Mouse (Mus musculus) forebrain, embryonic 13.5 days (tissue): ENCODE data around the gene Pdss2. TPM values are rescaled to one million over a fixed set of nuclear protein-coding genes. Genes with fewer than 3 reads are reported as not detected.
"Not testable (repeated sequence)": the region's sequence is repeated elsewhere in the genome, so short reads cannot be mapped to it uniquely, and the experiment has no call there.

Experiments
- ATAC-seq: fragments of 200-750 bp; cut with Nextera tagmentation; 2 replicates; pipeline ENCODE4 v1.8.0; 2017
- H3K27ac ChIP-seq: fragments of 300-500 bp; sonication (generic); 2 replicates; pipeline ENCODE4 v1.5.1; 2015; ENCODE audit warnings: inconsistent platforms, mild to moderate bottlenecking, moderate library complexity
- H3K27me3 ChIP-seq: fragments of 300-500 bp; sonication (generic); 2 replicates; pipeline ENCODE4 v1.6.1; 2015; ENCODE audit warnings: mild to moderate bottlenecking, inconsistent platforms
- H3K36me3 ChIP-seq: fragments of 300-500 bp; sonication (generic); 2 replicates; pipeline ENCODE4 v1.6.1; 2015; ENCODE audit warnings: mild to moderate bottlenecking, inconsistent platforms; ENCODE audit not compliant: poor library complexity, severe bottlenecking
- H3K4me1 ChIP-seq: fragments of 300-500 bp; sonication (generic); 2 replicates; pipeline ENCODE4 v1.6.1; 2015; ENCODE audit warnings: inconsistent platforms
- H3K4me2 ChIP-seq: fragments of 300-500 bp; sonication (generic); 2 replicates; pipeline ENCODE4 v1.6.1; 2015; ENCODE audit warnings: inconsistent platforms, mild to moderate bottlenecking, moderate library complexity
- H3K4me3 ChIP-seq: fragments of 300-500 bp; sonication (generic); 2 replicates; pipeline ENCODE4 v1.5.1; 2015; ENCODE audit warnings: mild to moderate bottlenecking, inconsistent platforms
- H3K9ac ChIP-seq: fragments of 300-500 bp; sonication (generic); 2 replicates; pipeline ENCODE4 v1.6.1; 2015; ENCODE audit warnings: mild to moderate bottlenecking, inconsistent platforms
- H3K9me3 ChIP-seq: fragments of 300-500 bp; sonication (generic); replicated peaks from 2 replicates; pipeline ENCODE4 v1.6.1; 2016; ENCODE audit warnings: inconsistent platforms
- WGBS: fragments of 180-500 bp; shearing (Covaris S2); methylation state at CpG from one replicate; pipeline ENCODE4 v1.1.7; 2015; 5-methylcytosine and 5-hydroxymethylcytosine counted together
- polyA plus RNA-seq: library from polyadenylated mRNA; unstranded; fragments of >200 nt; fragmentation: Nextera tagmentation; extraction: Ambion mirVana; gene quantifications from 2 replicates; pipeline ENCODE4 v1.2.1, GENCODE M21; 2015

Gene Pdss2
- polyA plus RNA-seq, 1 experiment from 2014 or later = 15.9 TPM

DNA sequence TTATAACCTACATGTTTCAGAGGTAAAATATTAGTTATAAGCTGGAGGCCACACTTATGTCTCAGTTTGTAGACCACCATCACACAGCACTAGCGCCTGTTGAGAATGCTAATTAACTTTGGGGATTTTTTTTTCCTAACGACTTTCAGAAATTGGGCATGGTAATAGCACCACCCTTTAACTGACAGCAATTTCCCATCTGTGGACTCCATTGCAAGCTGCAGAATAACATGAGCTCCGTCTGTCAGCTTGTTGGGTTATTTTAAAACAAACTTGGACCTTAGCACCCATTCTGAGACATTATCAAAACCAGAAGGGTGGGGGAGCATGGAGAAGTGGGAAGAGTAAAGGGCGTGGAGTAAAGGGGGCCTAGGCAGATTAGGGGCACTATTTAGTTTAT lies 174.5 kb downstream of the Pdss2 start:
- Histone ChIP-seq H3K4me2 (no peak overlapping the region), H3K4me3 (no peak overlapping the region), H3K36me3 (peaks cover 7% of the 10 kb centered on the region; the same call in 1 of the 2 replicates), H3K4me1 (no peaks in the 10 kb centered on the region), H3K27ac (no peak overlapping the region), H3K27me3 (no peaks in the 10 kb centered on the region), H3K9ac (no peak overlapping the region), H3K9me3 (no peaks in the 10 kb centered on the region)
- ATAC-seq = no peak
- WGBS = 71% methylated on average over 4 of the region's 4 CpGs

DNA sequence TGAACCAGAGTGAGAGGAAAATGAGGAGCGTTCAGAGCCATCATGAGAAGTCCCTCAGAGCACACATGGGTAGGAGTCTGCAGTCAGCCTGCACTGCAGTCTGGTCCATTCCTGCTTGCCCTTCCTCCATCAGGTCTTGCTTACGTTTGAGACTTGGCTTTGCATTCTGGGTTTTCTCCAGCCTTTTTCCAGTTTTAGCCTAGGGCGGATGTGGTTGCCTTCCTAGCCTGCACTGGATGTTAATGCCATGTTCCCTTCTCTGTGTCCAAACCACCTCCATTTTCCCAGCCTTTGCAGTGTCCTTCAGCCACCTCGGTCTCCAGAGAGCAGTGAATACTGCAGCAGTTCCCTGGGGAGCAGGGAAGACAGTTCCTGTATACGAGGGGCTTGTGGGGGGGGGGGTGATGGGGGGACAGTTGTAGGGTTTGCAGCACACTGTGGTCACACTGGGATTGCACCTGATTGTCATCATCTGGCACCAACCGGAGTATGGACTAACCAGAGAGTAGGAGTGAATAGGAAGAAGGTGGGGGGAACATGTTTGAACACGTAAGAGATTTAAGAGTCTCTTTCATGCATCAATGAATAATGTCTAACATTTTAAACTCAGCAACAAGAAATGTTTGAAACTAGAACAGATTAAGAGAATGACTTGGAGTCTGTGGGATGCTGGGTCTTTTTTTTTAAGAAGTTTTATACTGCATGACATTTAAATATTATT lies 178.5 kb downstream of the Pdss2 start:
- Histone ChIP-seq H3K9ac (no peak overlapping the region), H3K4me1 (no peaks in the 10 kb centered on the region), H3K9me3 (no peaks in the 10 kb centered on the region), H3K4me2 (no peak overlapping the region), H3K4me3 (no peak overlapping the region), H3K27me3 (no peaks in the 10 kb centered on the region), H3K36me3 (peaks cover 7% of the 10 kb centered on the region; the same call in 1 of the 2 replicates), H3K27ac (no peak overlapping the region)
- ATAC-seq = no peak
- 75% methylated on average over 7 of the region's 7 CpGs for WGBS

DNA sequence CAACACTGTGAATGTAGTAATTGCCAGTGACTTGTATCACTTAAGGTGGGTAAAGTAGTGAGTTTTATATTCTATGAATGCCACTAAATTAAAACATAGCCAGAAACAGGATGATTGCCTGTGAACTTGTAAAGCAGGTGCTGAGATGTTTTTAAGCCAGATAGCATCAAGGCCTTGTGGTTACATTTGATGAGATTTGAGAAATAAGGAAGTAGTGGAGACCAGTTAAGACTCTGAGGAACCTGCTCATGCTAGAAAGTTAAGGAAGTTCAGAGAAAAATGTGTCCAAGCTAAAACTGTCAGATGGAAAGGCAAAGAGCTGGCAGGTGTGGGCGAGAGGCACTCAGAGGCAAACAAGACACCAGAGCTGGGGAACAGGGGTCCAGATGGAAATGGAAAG lies 184.8 kb downstream of the Pdss2 start:
- H3K4me2 ChIP-seq = no peak overlapping the region
- no peak overlapping the region for H3K27ac ChIP-seq
- no peak for ATAC-seq
- no peaks in the 10 kb centered on the region for H3K36me3 ChIP-seq
- no peaks in the 10 kb centered on the region for H3K9me3 ChIP-seq
- WGBS = 97% methylated on average over 1 of the region's 1 CpGs
- H3K4me1 ChIP-seq = no peaks in the 10 kb centered on the region
- no peak overlapping the region for H3K4me3 ChIP-seq
- H3K9ac ChIP-seq = no peak overlapping the region
- no peaks in the 10 kb centered on the region for H3K27me3 ChIP-seq

DNA sequence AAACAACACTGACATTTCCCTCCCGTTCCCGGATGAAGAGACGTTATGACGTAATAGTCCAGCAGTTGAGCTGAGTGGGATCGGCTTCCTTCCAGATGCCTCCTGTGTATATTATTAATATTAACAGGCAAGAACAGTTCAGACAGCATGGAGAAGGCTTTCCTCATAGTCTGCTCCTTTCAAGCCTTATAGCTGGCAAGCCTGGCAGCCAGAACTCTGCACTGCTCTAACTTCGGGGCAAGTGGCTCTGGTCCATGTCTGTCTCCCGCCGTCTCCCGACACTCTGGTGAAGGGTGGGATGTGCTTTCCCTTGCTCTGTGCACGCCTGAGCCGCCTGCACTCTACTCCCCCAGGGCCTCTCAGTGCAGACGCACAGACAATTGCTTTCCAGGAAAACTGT lies 185.6 kb downstream of the Pdss2 start:
- Histone ChIP-seq H3K36me3 (no peaks in the 10 kb centered on the region), H3K9me3 (no peaks in the 10 kb centered on the region), H3K4me3 (no peak overlapping the region), H3K4me2 (no peak overlapping the region), H3K4me1 (no peaks in the 10 kb centered on the region), H3K27ac (no peak overlapping the region), H3K27me3 (no peaks in the 10 kb centered on the region), H3K9ac (no peak overlapping the region)
- no peak for ATAC-seq
- 91% methylated on average over 12 of the region's 12 CpGs for WGBS

DNA sequence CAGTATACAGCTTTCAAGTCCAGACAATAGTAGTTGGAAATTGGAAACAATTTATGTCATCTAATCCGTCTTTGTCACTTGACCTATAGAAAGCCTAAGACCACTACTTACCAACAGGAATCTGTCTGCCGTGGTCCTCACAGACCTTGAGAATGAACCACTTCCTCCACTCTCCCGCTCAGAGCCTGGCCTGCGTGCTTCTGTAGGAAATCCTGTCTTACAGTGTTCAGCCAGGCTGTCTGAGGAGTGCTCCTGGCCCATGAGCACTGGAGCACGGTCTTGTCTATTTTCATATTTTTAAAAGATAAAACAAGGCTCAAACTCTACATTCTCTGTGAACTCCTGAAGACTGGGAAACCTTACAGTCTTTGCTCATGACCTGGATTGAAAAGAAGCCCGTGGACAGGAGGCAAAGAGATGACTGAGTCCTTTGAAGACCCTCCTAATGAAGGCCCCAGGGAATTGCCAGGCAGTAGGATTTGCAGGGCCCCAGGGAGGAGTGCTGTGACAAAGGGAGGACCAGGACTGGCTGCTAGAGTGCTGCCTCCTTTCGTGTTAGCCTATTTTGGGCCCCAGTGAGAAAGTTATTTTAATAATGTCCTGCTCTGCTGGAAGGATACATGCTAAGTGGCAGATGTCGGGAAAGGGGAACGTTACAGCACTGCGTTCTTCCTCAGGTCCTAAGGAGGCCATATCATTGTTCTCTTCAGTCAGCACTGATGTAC lies 188.4 kb downstream of the Pdss2 start:
- no peak overlapping the region for H3K4me3 ChIP-seq
- ATAC-seq = no peak; the same call in 1 of the 2 replicates
- H3K9ac ChIP-seq = no peak overlapping the region
- no peaks in the 10 kb centered on the region for H3K9me3 ChIP-seq
- no peaks in the 10 kb centered on the region for H3K4me1 ChIP-seq
- H3K4me2 ChIP-seq = no peak overlapping the region
- 0 out of 2 replicates have a peak, but pooled peaks cover 7% of the 10 kb centered on the region for H3K36me3 ChIP-seq
- WGBS = 75% methylated on average over 10 of the region's 10 CpGs
- no peaks in the 10 kb centered on the region for H3K27me3 ChIP-seq
- H3K27ac ChIP-seq = no peak overlapping the region

DNA sequence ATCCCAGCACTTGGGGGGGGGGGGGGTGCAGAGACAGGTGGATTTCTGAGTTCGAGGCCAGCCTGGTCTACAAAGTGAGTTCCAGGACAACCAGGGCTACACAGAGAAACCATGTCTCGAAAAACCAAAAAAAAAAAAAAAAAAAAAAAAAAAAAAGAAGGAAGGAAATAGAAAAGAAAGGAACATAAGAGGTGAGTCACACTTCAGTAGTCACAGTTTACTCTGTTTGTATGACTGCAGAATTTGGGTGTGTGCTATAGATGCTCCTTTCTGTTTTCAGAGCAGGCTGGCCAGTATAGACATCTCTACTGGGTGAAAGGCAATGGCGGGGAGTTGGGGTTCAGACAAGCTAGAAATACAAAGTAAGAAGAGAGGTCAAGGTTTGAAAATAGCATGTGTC lies 189.9 kb downstream of the Pdss2 start:
- not testable (repeated sequence) for H3K4me3 ChIP-seq, ATAC-seq, H3K9me3 ChIP-seq, H3K27ac ChIP-seq, H3K9ac ChIP-seq, H3K4me2 ChIP-seq, H3K36me3 ChIP-seq, H3K4me1 ChIP-seq, H3K27me3 ChIP-seq
- 97% methylated on average over 3 of the region's 3 CpGs for WGBS

DNA sequence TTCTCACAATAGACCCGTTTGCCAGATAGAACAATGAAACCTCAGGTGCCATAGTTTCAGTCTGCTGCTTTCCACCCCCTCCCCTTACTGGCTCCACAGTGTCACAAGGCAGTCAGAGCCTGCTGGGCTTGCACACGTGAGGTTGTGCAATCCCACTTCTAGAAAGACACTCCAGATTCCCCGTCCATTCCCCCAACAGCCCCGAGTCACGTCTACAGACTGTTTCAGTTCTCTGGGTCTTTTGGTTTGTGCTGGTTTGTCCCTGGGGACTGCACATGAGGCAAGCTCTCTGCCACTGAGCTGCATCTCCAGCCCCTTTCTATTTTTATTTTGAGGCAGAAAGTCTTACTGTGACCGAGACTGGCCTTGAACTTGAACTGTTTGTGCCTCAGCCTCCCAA lies 196.1 kb downstream of the Pdss2 start:
- no peaks in the 10 kb centered on the region for H3K9me3 ChIP-seq
- H3K27ac ChIP-seq = no peak overlapping the region
- H3K4me1 ChIP-seq = peaks cover 4% of the 10 kb centered on the region; the same call in 1 of the 2 replicates
- H3K36me3 ChIP-seq = 0 out of 2 replicates have a peak, but pooled peaks cover 7% of the 10 kb centered on the region
- no peak for ATAC-seq
- no peaks in the 10 kb centered on the region for H3K27me3 ChIP-seq
- 91% methylated on average over 6 of the region's 6 CpGs for WGBS
- no peak overlapping the region for H3K9ac ChIP-seq
- H3K4me3 ChIP-seq = no peak overlapping the region
- H3K4me2 ChIP-seq = no peak overlapping the region

DNA sequence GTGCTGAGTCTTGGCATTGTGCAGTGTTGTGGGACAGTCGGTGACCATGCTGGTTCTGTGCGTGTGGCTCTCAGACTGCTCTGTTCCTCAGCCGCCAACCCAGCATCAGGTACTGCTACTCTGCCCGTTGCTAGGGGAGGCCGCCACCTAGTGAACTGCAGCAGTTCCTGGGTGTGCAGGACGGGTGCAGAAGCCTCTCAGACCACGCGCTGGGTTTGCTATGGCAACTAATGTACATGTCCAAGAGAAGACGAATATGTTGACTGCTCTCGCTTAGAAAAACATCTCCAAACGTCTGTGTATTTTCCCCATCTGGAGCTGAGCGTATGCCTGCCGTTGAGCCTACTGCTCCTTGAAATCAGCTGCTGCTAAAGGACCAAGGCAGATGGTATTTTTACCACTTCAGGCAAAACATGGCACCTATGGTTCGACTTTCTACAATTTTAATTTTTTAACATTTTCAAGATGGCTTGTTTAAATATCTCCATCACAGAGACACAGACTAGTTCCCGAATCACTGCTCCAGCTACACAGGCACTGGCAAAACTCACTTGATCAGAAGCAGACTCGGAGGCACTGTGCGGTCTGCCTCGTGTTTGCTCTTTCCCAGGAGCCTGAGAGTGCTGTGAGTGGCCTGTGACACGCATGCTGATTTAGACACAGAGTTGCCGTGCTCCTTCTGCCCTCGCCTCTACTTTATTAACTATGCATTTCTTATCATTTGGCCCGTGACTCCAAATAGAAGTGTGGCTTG lies 199.6 kb downstream of the Pdss2 start:
- Histone ChIP-seq H3K9ac (no peak overlapping the region), H3K36me3 (no peaks in the 10 kb centered on the region), H3K4me3 (no peak overlapping the region), H3K4me1 (peaks cover 7% of the 10 kb centered on the region), H3K9me3 (no peaks in the 10 kb centered on the region), H3K4me2 (no peak overlapping the region), H3K27ac (peak overlapping the region; percentile 2; the same call in 1 of the 2 replicates), H3K27me3 (no peaks in the 10 kb centered on the region)
- 76% methylated on average over 22 of the region's 22 CpGs for WGBS
- ATAC-seq = peak; percentile 59; the same call in 1 of the 2 replicates

DNA sequence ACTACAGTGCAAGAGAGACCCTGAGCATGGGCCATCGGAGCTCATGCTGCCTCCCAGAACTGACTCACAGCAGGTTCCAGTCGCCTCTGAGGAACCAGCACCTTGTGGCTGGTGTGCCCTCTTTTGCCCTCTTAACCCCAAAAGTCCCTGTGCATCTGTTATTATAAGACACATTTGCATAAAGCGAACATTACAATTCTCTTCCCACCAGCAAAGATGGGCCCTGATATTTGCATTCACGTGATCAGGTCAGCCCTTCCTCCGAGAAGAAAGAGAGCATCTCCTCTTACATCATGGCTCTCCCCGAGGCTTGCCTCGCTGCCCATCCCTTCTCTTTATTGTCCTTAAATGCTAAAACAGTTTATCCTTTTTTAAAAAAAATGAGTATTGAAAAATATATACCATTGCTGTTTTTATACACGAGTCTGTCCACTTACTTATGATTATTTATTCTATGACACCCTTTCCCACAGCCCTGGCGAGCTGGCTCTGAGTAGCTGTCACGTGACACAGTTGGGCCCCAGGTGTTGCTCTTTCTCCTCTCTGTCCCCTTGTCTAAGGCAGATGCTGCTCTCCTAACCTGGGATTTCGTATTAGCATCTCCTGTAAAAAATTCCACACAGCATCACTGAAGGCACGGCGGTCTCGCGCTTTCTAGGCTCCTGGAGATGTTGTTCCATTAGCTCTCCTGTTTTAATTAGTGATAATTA lies 200.9 kb downstream of the Pdss2 start:
- 77% methylated on average over 15 of the region's 15 CpGs for WGBS
- peaks cover 7% of the 10 kb centered on the region for H3K4me1 ChIP-seq
- no peak overlapping the region for H3K9ac ChIP-seq
- H3K27me3 ChIP-seq = no peaks in the 10 kb centered on the region
- no peaks in the 10 kb centered on the region for H3K36me3 ChIP-seq
- H3K27ac ChIP-seq = peak overlapping the region; percentile 19
- no peak for ATAC-seq
- H3K9me3 ChIP-seq = no peaks in the 10 kb centered on the region
- no peak overlapping the region for H3K4me2 ChIP-seq
- H3K4me3 ChIP-seq = no peak overlapping the region

DNA sequence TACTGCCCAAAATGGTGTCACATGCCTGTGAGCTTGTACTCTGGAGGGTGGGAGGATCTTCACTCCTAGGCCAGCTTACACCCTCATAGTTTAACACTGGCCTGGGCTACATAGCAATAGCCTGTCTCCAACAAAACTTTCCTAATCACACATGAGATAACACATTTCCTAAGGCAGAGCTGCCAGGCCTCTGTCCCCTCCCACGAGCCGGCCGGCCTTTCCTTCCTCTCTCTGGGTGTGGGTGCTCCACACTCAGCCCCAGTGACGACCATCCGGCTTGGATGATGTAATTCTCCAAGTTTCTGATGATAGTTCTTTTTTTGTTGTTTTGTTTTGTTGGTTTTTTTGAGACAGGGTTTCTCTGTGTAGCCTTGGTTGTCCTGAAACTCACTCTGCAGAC lies 203.3 kb downstream of the Pdss2 start:
- Histone ChIP-seq H3K4me3 (no peak overlapping the region), H3K4me2 (no peak overlapping the region), H3K9ac (no peak overlapping the region), H3K27ac (no peak overlapping the region), H3K36me3 (no peaks in the 10 kb centered on the region), H3K9me3 (no peaks in the 10 kb centered on the region), H3K4me1 (peaks cover 13% of the 10 kb centered on the region), H3K27me3 (no peaks in the 10 kb centered on the region)
- 89% methylated on average over 5 of the region's 5 CpGs for WGBS
- ATAC-seq = no peak

DNA sequence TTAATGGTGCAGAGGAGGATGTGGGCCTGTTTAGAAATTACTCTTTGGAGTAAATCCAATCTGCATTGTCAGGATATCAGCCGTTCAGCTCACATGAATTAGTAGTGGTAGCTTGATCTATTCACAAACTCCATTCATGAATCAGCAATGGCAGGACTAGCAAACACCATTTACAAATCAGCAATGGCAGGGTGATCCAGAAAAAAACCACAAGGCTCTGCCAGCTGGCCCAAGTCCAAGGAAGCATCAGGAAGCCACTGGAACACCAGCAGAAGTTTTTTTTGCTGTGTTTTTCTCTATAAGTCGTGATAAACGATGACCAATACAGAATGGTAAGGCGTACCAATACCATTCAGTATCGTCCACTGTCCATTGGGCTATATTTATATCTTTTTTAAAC lies 209.3 kb downstream of the Pdss2 start:
- H3K36me3 ChIP-seq = peaks cover 13% of the 10 kb centered on the region; the same call in 1 of the 2 replicates
- 86% methylated on average over 5 of the region's 5 CpGs for WGBS
- H3K27me3 ChIP-seq = no peaks in the 10 kb centered on the region
- H3K4me1 ChIP-seq = 0 out of 2 replicates have a peak, but pooled peaks cover 6% of the 10 kb centered on the region
- H3K4me2 ChIP-seq = no peak overlapping the region
- no peak overlapping the region for H3K27ac ChIP-seq
- H3K9ac ChIP-seq = no peak overlapping the region
- H3K4me3 ChIP-seq = no peak overlapping the region
- H3K9me3 ChIP-seq = no peaks in the 10 kb centered on the region
- no peak for ATAC-seq
